Mouse (Mus musculus) lung, embryonic 15.5 days (tissue): ENCODE results near the gene Gm49358. TPM values are rescaled to one million over a fixed set of nuclear protein-coding genes. Genes with fewer than 3 reads are reported as not detected.

Source experiments
- ATAC-seq: fragments of 200-750 bp; cut with Nextera tagmentation; 2 replicates; pipeline ENCODE4 v1.8.0; 2017; ENCODE audit warnings: moderate number of reproducible peaks, borderline replicate concordance; ENCODE audit not compliant: low FRiP score, low TSS enrichment; ENCODE audit errors: extremely low read depth
- H3K27ac ChIP-seq: fragments of 300-500 bp; sonication (generic); 2 replicates; pipeline ENCODE4 v1.5.1; 2015; ENCODE audit warnings: moderate library complexity, mild to moderate bottlenecking, inconsistent platforms
- H3K27me3 ChIP-seq: fragments of 300-500 bp; sonication (generic); 2 replicates; pipeline ENCODE4 v1.6.1; 2015; ENCODE audit warnings: inconsistent platforms
- H3K36me3 ChIP-seq: fragments of 300-500 bp; sonication (generic); 2 replicates; pipeline ENCODE4 v1.6.1; 2015; ENCODE audit warnings: inconsistent platforms
- H3K4me1 ChIP-seq: fragments of 300-500 bp; sonication (generic); 2 replicates; pipeline ENCODE4 v1.6.1; 2015; ENCODE audit warnings: inconsistent platforms
- H3K4me2 ChIP-seq: fragments of 300-500 bp; sonication (generic); 2 replicates; pipeline ENCODE4 v1.6.1; 2015; ENCODE audit warnings: inconsistent platforms, mild to moderate bottlenecking, moderate library complexity
- H3K4me3 ChIP-seq: fragments of 300-500 bp; sonication (generic); 2 replicates; pipeline ENCODE4 v1.5.1; 2015; ENCODE audit warnings: mild to moderate bottlenecking, inconsistent platforms
- H3K9ac ChIP-seq: fragments of 300-500 bp; sonication (generic); 2 replicates; pipeline ENCODE4 v1.6.1; 2015; ENCODE audit warnings: inconsistent platforms
- H3K9me3 ChIP-seq: fragments of 300-500 bp; sonication (generic); 2 replicates; pipeline ENCODE4 v1.6.1; 2016; ENCODE audit warnings: inconsistent platforms
- WGBS: fragments of 180-500 bp; shearing (Covaris S2); methylation state at CpG from one replicate; pipeline ENCODE4 v1.1.7; 2015; 5-methylcytosine and 5-hydroxymethylcytosine counted together
- polyA plus RNA-seq: library from polyadenylated mRNA; unstranded; fragments of >200 nt; fragmentation: Nextera tagmentation; extraction: Ambion mirVana; gene quantifications from 2 replicates; pipeline ENCODE4 v1.2.1, GENCODE M21; 2015

Gene Gm49358
- polyA plus RNA-seq, 1 experiment from 2014 or later: not detected

DNA sequence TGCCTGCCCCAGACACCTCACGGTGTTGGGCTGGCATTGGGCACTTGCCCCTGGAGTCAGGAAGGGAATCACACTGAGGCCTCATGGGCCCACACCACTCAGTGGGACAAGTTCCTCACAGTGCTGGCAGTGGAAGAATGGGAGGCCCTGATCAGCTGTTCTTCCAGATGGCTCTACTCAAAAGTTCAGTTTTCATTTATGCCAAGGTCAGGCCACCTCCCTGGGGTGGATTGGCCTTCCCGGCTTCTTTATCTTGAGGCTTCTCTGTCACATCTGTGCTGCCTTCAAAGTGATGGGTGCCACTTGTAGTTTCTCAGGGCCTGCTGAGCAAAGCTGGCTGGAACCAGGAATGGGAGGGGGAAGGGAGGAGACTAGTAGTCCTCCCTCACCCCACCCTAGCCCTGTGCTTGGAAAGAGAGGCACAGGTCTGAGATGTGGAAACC is 29.8 kb downstream of the Gm49358 start:
- Histone ChIP-seq H3K4me2 (no peak overlapping the region), H3K27me3 (no peaks in the 10 kb centered on the region), H3K9ac (no peak overlapping the region), H3K27ac (peak overlapping the region; percentile 35; the same call in 1 of the 2 replicates), H3K9me3 (no peaks in the 10 kb centered on the region), H3K4me1 (peaks cover 15% of the 10 kb centered on the region), H3K4me3 (no peak overlapping the region), H3K36me3 (no peaks in the 10 kb centered on the region)
- 54% methylated on average over 2 of the region's 2 CpGs for WGBS
- ATAC-seq: 0 out of 2 replicates have a peak, but pooled peaks have one; percentile 21

GRCm38 (mm10) chr10:86794196-86794595 is 30.4 kb downstream of the Gm49358 start:
- Histone ChIP-seq H3K4me2 (no peak overlapping the region), H3K9me3 (no peaks in the 10 kb centered on the region), H3K4me1 (peaks cover 15% of the 10 kb centered on the region), H3K36me3 (no peaks in the 10 kb centered on the region), H3K4me3 (no peak overlapping the region), H3K27me3 (no peaks in the 10 kb centered on the region), H3K27ac (no peak overlapping the region), H3K9ac (no peak overlapping the region)
- WGBS: 86% methylated on average over 4 of the region's 4 CpGs
- ATAC-seq: no peak

DNA sequence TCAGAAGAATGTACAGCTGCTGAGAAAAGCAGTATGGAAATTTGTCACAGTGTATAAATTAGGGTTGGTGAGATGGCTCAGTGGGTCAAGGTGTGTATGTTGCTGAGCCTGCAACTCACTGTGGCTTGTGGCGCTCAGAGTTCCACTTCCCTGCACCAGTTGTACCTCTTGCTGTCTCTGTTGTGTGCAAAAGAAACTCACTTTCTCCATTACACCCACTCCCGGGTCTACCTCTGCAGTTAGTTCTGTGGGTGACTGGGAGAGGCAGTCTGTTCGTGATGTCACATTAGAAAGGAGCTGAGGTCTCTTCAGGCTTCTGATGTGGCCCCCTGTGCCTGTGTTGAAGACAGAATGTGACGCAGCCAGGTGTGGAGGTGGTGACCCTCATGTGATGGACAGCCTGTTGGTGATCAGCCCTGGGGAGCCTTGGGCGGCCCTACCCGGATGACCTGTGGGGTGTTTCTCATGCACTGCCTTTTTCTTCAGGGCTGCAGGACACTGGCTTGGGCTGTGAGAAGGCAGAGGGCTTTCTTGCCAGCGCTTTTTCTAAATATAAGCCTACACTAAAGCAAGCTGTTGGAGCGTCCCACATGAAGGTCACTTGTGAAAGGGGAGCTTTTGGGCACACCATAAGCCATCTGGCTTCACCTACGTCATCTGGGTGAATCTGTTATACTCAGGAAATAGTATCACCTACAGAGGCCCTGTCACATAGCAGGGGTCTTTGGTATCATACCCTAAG is 31.2 kb downstream of the Gm49358 start:
- no peak for ATAC-seq

GRCm38 (mm10) chr10:86796073-86796741 is 32.4 kb downstream of the Gm49358 start:
- Histone ChIP-seq H3K4me1 (peaks cover 15% of the 10 kb centered on the region), H3K4me3 (no peak overlapping the region), H3K9ac (no peak overlapping the region), H3K36me3 (no peaks in the 10 kb centered on the region), H3K4me2 (no peak overlapping the region), H3K27ac (no peak overlapping the region), H3K27me3 (no peaks in the 10 kb centered on the region), H3K9me3 (no peaks in the 10 kb centered on the region)
- 90% methylated on average over 5 of the region's 5 CpGs for WGBS
- 0 out of 2 replicates have a peak, but pooled peaks have one; percentile 23 for ATAC-seq

More for the DNA sequence above, 31.2 kb downstream of the Gm49358 start:
- Histone ChIP-seq H3K4me1 (peaks cover 15% of the 10 kb centered on the region), H3K4me2 (no peak overlapping the region), H3K36me3 (no peaks in the 10 kb centered on the region), H3K9ac (no peak overlapping the region), H3K27ac (no peak overlapping the region), H3K9me3 (no peaks in the 10 kb centered on the region), H3K4me3 (no peak overlapping the region), H3K27me3 (no peaks in the 10 kb centered on the region)
- 79% methylated on average over 9 of the region's 9 CpGs for WGBS

GRCm38 (mm10) chr10:86807362-86807761 is 43.6 kb downstream of the Gm49358 start:
- no peaks in the 10 kb centered on the region for H3K27me3 ChIP-seq
- H3K4me3 ChIP-seq: no peak overlapping the region
- ATAC-seq: no peak
- H3K9ac ChIP-seq: no peak overlapping the region
- no peaks in the 10 kb centered on the region for H3K36me3 ChIP-seq
- no peaks in the 10 kb centered on the region for H3K4me1 ChIP-seq
- WGBS: 83% methylated on average over 1 of the region's 1 CpGs
- H3K9me3 ChIP-seq: no peaks in the 10 kb centered on the region
- H3K27ac ChIP-seq: no peak overlapping the region
- H3K4me2 ChIP-seq: no peak overlapping the region

- H3K27me3 ChIP-seq: no peaks in the 10 kb centered on the region
- H3K36me3 ChIP-seq: no peaks in the 10 kb centered on the region
- H3K4me1 ChIP-seq: no peaks in the 10 kb centered on the region
- no peak overlapping the region for H3K4me2 ChIP-seq
- H3K9ac ChIP-seq: no peak overlapping the region
- no peak overlapping the region for H3K4me3 ChIP-seq
- H3K9me3 ChIP-seq: no peaks in the 10 kb centered on the region
- no peak overlapping the region for H3K27ac ChIP-seq
- 83% methylated on average over 15 of the region's 15 CpGs for WGBS
- ATAC-seq: no peak
Observed at GRCm38 (mm10) chr10:86808013-86808758, 44.4 kb downstream of the Gm49358 start.

DNA sequence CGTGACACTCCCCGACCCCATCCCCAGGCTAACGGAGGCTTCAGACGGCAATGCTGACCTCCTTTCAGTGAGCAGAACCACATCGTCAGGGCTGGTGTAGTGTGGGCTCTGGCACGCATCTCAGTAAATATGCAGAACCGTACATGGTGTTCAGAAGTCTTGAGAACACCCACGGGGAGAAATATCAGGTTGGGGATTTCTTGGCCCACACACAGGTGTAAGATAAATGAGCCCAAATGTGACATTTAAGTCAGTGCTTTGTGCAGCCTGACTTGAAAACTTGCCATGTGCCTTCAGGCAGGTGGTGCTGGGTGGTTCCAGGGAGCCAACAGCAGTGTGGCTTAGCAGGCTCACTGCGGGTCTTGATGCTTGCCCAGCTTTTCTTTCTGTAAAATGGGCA is 46.2 kb downstream of the Gm49358 start:
- Histone ChIP-seq H3K4me2 (no peak overlapping the region), H3K4me1 (0 out of 2 replicates have a peak, but pooled peaks cover 12% of the 10 kb centered on the region), H3K9me3 (no peaks in the 10 kb centered on the region), H3K4me3 (no peak overlapping the region), H3K27ac (no peak overlapping the region), H3K9ac (no peak overlapping the region), H3K27me3 (no peaks in the 10 kb centered on the region), H3K36me3 (no peaks in the 10 kb centered on the region)
- ATAC-seq: no peak
- 85% methylated on average over 9 of the region's 9 CpGs for WGBS

DNA sequence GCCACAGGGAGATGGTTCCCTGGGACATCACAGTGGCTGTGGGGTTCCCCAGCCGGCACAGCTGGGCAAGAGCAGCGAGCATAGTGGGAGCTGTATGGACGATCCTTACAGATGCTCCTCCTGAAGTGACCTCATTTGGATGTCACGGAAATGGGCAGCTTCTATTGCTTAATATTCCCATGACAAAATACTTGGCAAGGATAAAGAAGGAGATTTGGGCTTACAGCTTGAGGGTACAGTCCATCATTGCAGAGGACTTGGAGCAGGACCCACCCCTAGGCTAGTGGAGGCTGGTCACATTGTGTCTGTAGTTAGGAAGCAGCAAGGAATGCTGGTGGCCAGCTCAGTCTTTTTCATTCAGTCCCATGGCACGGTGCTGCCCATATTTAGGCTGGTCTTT is 46.8 kb downstream of the Gm49358 start:
- H3K36me3 ChIP-seq: no peaks in the 10 kb centered on the region
- WGBS: 89% methylated on average over 5 of the region's 5 CpGs

DNA sequence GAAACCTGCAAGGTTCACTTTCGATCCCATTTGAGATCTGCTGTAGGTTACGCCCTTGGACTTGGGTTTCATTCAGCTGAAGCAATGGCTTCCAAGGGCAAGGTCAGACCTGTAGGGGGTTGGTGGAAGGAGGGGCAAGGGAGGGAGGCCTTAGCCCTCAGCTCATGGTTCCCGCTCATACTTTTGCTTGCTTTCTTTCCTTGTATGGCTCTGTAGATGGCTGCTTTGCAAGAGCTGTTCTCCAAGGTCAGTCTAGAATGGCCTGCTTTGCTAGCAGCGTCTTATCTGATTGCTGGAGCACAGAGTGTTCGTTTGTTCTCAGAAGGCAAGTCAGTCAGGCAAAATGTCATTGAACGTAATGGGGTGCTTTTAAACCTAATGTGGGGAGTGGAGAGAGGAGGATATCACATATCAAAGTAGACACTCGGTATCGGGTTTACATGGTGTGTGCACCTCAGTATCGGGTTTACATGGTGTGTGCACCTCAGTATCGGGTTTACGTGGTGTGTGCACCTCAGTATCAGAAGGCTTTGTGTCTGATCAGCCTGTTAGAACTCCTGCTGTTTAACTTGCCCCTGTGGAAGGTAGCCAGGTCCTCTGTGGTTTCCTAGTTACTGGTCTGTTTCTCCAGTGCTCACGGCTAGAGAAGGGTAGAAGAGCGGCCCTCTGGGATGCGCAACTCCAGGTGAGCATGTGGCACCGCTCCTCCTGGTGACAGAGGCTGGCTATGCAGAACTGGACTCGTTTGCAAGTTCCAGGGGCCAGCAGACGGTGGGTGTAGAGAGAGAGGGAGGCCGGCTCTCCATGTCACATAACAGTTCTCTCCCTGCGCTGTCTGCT is 50.7 kb downstream of the Gm49358 start:
- no peak overlapping the region for H3K9ac ChIP-seq
- H3K27ac ChIP-seq: peak overlapping the region; percentile 19; the same call in 1 of the 2 replicates
- H3K4me1 ChIP-seq: peaks cover 21% of the 10 kb centered on the region
- H3K27me3 ChIP-seq: no peaks in the 10 kb centered on the region
- no peaks in the 10 kb centered on the region for H3K9me3 ChIP-seq
- no peak overlapping the region for H3K4me2 ChIP-seq
- H3K36me3 ChIP-seq: no peaks in the 10 kb centered on the region
- H3K4me3 ChIP-seq: no peak overlapping the region
- no peak for ATAC-seq
- WGBS: 51% methylated on average over 19 of the region's 19 CpGs

More for the DNA sequence above, 46.8 kb downstream of the Gm49358 start:
- 0 out of 2 replicates have a peak, but pooled peaks cover 12% of the 10 kb centered on the region for H3K4me1 ChIP-seq
- H3K27me3 ChIP-seq: no peaks in the 10 kb centered on the region
- no peak overlapping the region for H3K4me2 ChIP-seq
- H3K9me3 ChIP-seq: no peaks in the 10 kb centered on the region
- no peak overlapping the region for H3K4me3 ChIP-seq
- no peak overlapping the region for H3K9ac ChIP-seq
- ATAC-seq: no peak
- no peak overlapping the region for H3K27ac ChIP-seq

DNA sequence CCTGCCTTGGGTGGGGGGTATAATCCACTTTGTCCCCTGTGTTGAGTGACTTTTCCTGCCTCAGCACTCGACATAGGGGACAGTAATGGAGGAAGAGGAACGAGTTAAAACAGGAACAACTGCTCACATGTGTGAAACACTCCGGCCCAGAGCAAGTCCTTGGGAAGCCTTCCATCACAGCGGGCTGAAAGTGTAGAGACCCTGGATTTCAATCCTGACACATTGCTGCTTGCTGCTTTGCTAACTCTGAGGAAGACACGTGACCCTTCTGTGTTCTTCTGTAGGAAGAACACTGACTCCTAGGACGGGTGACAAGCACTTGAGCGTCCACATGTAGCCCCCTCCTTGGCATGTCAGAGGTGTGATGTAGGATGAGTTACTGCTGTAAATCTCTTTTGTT is 51.4 kb downstream of the Gm49358 start:
- Histone ChIP-seq H3K4me3 (no peak overlapping the region), H3K4me2 (no peak overlapping the region), H3K4me1 (peaks cover 27% of the 10 kb centered on the region), H3K9me3 (no peaks in the 10 kb centered on the region), H3K9ac (no peak overlapping the region), H3K27me3 (no peaks in the 10 kb centered on the region), H3K27ac (no peak overlapping the region), H3K36me3 (no peaks in the 10 kb centered on the region)
- ATAC-seq: no peak
- WGBS: 60% methylated on average over 7 of the region's 7 CpGs

- ATAC-seq: peak; percentile 39; the same call in 1 of the 2 replicates
- Histone ChIP-seq H3K36me3 (peaks cover 7% of the 10 kb centered on the region; the same call in 1 of the 2 replicates), H3K9me3 (no peaks in the 10 kb centered on the region), H3K9ac (no peak overlapping the region), H3K4me3 (no peak overlapping the region), H3K27ac (peak overlapping the region; percentile 22; the same call in 1 of the 2 replicates), H3K4me2 (no peak overlapping the region), H3K27me3 (no peaks in the 10 kb centered on the region), H3K4me1 (peaks cover 17% of the 10 kb centered on the region)
- WGBS: 35% methylated on average over 8 of the region's 8 CpGs
Observed at GRCm38 (mm10) chr10:86819649-86820165, 55.9 kb downstream of the Gm49358 start.
